Mouse (Mus musculus): ENCODE data around the gene Glyat.

DNA sequence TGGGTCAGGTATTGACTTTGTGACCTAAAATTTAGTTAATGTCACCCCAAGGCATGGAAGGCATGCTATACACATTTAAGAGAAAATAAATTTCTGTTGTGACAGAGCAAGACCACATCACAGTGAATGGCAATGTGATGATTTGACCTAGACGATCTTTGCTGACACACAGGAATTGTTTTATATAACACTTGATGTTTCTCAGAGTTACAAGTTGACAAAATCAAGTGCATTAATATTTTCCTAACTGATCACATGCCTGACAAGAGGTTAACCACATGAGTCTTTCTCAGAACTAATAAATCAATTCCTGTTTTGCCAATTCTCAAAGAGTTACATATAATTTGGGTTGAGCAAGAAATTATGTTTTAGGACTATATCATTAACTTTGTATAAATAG, 19.5 kb upstream of the Glyat start:
- TF ChIP-seq POLR2A (IDR thresholded peaks at IDR 0.05; ENCODE audit: insufficient read depth, low read depth, low read length) (no peak), CTCF (IDR thresholded peaks at IDR 0.05; ENCODE audit: insufficient read depth, low read depth, low read length) (no peak)

Measured in olfactory bulb, adult 2 months (tissue).